Mouse (Mus musculus) right cerebral cortex, postnatal 4 days (tissue): Measurements from ENCODE around the gene Rassf9.

Experiments
- DNase-seq: peaks from one replicate; pipeline ENCODE4 v3.0.0-alpha.2; 2022

The Rassf9 gene

GRCm38 (mm10) chr10:102511807-102512461 is at the start of gene Rassf9:
TSS of gene Rassf9 (plus strand) at chr10:102512222.
- no peak for DNase-seq

GRCm38 (mm10) chr10:102469412-102469811 is 42.6 kb upstream of the Rassf9 start:
- DNase-seq, result no peak

GRCm38 (mm10) chr10:102490386-102490785 is 21.6 kb upstream of the Rassf9 start, which contains the start of gene Nts:
TSS of gene Nts (minus strand) at chr10:102490486.
- DNase-seq, result no peak

GRCm38 (mm10) chr10:102491792-102492191 is 20.2 kb upstream of the Rassf9 start:
- peak; percentile 68 for DNase-seq

- no peak for DNase-seq
Measured at GRCm38 (mm10) chr10:102498754-102499153, 13.3 kb upstream of the Rassf9 start.

- no peak for DNase-seq
Measured at GRCm38 (mm10) chr10:102507386-102507785, 4.6 kb upstream of the Rassf9 start.

- no peak for DNase-seq
Measured at GRCm38 (mm10) chr10:102511461-102511806, 588 bp upstream of the Rassf9 start.

- DNase-seq, result no peak
Measured at GRCm38 (mm10) chr10:102514159-102514558, 2.1 kb downstream of the Rassf9 start.

GRCm38 (mm10) chr10:102527901-102528300 is 15.9 kb downstream of the Rassf9 start:
- DNase-seq, result no peak

- DNase-seq, result no peak
Measured at GRCm38 (mm10) chr10:102553941-102554340, 41.9 kb downstream of the Rassf9 start.

GRCm38 (mm10) chr10:102562488-102562887 is 50.5 kb downstream of the Rassf9 start:
- DNase-seq, result no peak

- no peak for DNase-seq
Measured at GRCm38 (mm10) chr10:102577970-102578369, 65.9 kb downstream of the Rassf9 start.

- no peak for DNase-seq
Measured at GRCm38 (mm10) chr10:102594306-102594705, 82.3 kb downstream of the Rassf9 start.
